Mouse (Mus musculus) E14TG2a.4 (cell line): ENCODE data around the gene Fam43a.
A peak's percentile ranks its signal among the peaks of the same experiment; 100 is the strongest.

ENCODE experiments used
- CTCF ChIP-seq: conservative IDR thresholded peaks from 2 replicates; pipeline ENCODE4 v1.5.1; 2014; ENCODE audit warnings: low read length
- NANOG ChIP-seq: IDR thresholded peaks from 2 replicates; pipeline ENCODE4 v1.6.1; 2014; ENCODE audit warnings: borderline replicate concordance, low read length, mixed read lengths
- POU5F1 ChIP-seq: IDR thresholded peaks from 2 replicates; pipeline ENCODE4 v1.6.1; 2014; ENCODE audit warnings: low read length, borderline replicate concordance

DNA sequence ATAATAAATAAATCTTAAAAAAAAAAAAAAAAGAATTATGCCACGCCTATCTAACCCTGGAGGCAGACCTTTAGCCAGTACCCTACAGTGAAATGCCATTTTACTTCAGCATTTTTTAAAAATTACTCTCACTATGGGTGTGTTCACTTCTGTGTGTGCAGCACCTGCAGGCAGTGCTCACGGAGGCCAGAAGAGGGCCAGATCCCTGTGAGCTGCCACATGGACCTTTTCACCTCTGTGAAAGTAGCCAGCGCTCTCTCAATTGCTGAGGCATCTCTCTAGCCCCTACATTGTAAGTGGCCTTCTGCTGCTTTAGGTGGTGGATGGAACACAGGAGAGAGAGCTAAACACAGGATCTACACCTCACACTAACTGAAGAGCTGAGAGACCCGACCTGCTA lies 29.4 kb upstream of the Fam43a start:
- peak; percentile 13; the same call in 1 of the 2 replicates for TF ChIP-seq CTCF
- TF ChIP-seq NANOG = no peak
- no peak for TF ChIP-seq POU5F1
